Mouse (Mus musculus): ENCODE results near the gene Foxm1. TPM values are rescaled to one million over a fixed set of nuclear protein-coding genes. Genes with fewer than 3 reads are reported as not detected.
A peak's percentile ranks its signal among the peaks of the same experiment; 100 is the strongest.
"Not testable (repeated sequence)": the region's sequence is repeated elsewhere in the genome, so short reads cannot be mapped to it uniquely, and the experiment has no call there.

Foxm1 gene
- polyA plus RNA-seq, 1 experiment from 2014 or later = 5.3 TPM

- Histone ChIP-seq H3K36me3 (no peaks in the 10 kb centered on the region), H3K4me3 (replicated peaks) (no peak overlapping the region), H3K9me3 (replicated peaks) (no peaks in the 10 kb centered on the region), H3K27me3 (replicated peaks) (no peaks in the 10 kb centered on the region), H3K27ac (replicated peaks) (no peak overlapping the region), H3K4me1 (peaks cover 4% of the 10 kb centered on the region; the same call in 1 of the 2 replicates), H3K9ac (replicated peaks) (no peak overlapping the region), H3K4me2 (no peak overlapping the region)
- WGBS = 85% methylated on average over 16 of the region's 16 CpGs
- ATAC-seq (ENCODE audit: low FRiP score) = no peak
Observed at GRCm38 (mm10) chr6:128379636-128380035, 16.9 kb downstream of the Foxm1 start.

- H3K9me3 ChIP-seq (replicated peaks); H3K4me2 ChIP-seq; H3K36me3 ChIP-seq; ATAC-seq (ENCODE audit: low FRiP score); H3K4me3 ChIP-seq (replicated peaks); H3K27me3 ChIP-seq (replicated peaks); H3K9ac ChIP-seq (replicated peaks); H3K4me1 ChIP-seq; H3K27ac ChIP-seq (replicated peaks): not testable (repeated sequence)
- 93% methylated on average over 1 of the region's 1 CpGs for WGBS
Observed at GRCm38 (mm10) chr6:128380594-128381167, 17.9 kb downstream of the Foxm1 start.

DNA sequence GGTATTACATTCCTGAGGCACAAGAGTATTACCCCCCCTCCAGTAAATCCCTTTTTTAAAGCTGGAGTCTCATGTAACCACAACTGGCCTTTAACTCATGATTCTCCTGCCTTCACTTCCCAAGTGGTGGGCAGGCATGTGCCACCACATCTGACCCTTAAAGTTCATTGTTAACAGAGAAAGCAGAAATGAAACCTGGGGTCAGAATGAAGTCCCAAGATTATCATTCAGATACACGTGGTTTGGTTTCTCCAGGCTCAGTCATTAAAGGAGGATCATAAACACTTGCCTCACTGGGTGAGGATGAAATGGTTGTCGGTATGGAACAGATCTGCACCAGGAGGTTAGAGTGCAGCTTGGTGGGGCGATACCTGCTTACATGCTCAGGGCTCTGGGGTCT lies 18.5 kb downstream of the Foxm1 start:
- Histone ChIP-seq H3K27me3 (replicated peaks) (no peaks in the 10 kb centered on the region), H3K27ac (replicated peaks) (no peak overlapping the region), H3K4me1 (no peaks in the 10 kb centered on the region), H3K9ac (replicated peaks) (no peak overlapping the region), H3K4me3 (replicated peaks) (no peak overlapping the region), H3K4me2 (no peak overlapping the region), H3K36me3 (no peaks in the 10 kb centered on the region), H3K9me3 (replicated peaks) (no peaks in the 10 kb centered on the region)
- ATAC-seq (ENCODE audit: low FRiP score) = no peak
- 68% methylated on average over 3 of the region's 3 CpGs for WGBS

- Histone ChIP-seq H3K36me3 (no peaks in the 10 kb centered on the region), H3K27me3 (replicated peaks) (no peaks in the 10 kb centered on the region), H3K9me3 (replicated peaks) (no peaks in the 10 kb centered on the region), H3K27ac (replicated peaks) (no peak overlapping the region), H3K9ac (replicated peaks) (no peak overlapping the region), H3K4me2 (no peak overlapping the region), H3K4me3 (replicated peaks) (no peak overlapping the region), H3K4me1 (no peaks in the 10 kb centered on the region)
- no peak for ATAC-seq (ENCODE audit: low FRiP score)
- 79% methylated on average over 7 of the region's 7 CpGs for WGBS
Observed at GRCm38 (mm10) chr6:128383752-128384151, 21.0 kb downstream of the Foxm1 start.

GRCm38 (mm10) chr6:128385026-128385425 lies 22.3 kb downstream of the Foxm1 start:
- Histone ChIP-seq H3K4me2 (no peak overlapping the region), H3K36me3 (no peaks in the 10 kb centered on the region), H3K9me3 (replicated peaks) (no peaks in the 10 kb centered on the region), H3K27me3 (replicated peaks) (no peaks in the 10 kb centered on the region), H3K9ac (replicated peaks) (no peak overlapping the region), H3K4me1 (no peaks in the 10 kb centered on the region), H3K27ac (replicated peaks) (no peak overlapping the region), H3K4me3 (replicated peaks) (no peak overlapping the region)
- WGBS = 77% methylated on average over 1 of the region's 1 CpGs
- ATAC-seq (ENCODE audit: low FRiP score) = no peak

GRCm38 (mm10) chr6:128389185-128389584 lies 26.4 kb downstream of the Foxm1 start:
- H3K4me2 ChIP-seq = no peak overlapping the region
- no peak overlapping the region for H3K27ac ChIP-seq (replicated peaks)
- H3K36me3 ChIP-seq = no peaks in the 10 kb centered on the region
- H3K9me3 ChIP-seq (replicated peaks) = no peaks in the 10 kb centered on the region
- no peak overlapping the region for H3K9ac ChIP-seq (replicated peaks)
- 88% methylated on average over 1 of the region's 1 CpGs for WGBS
- no peak for ATAC-seq (ENCODE audit: low FRiP score)
- no peaks in the 10 kb centered on the region for H3K4me1 ChIP-seq
- H3K4me3 ChIP-seq (replicated peaks) = no peak overlapping the region
- no peaks in the 10 kb centered on the region for H3K27me3 ChIP-seq (replicated peaks)

DNA sequence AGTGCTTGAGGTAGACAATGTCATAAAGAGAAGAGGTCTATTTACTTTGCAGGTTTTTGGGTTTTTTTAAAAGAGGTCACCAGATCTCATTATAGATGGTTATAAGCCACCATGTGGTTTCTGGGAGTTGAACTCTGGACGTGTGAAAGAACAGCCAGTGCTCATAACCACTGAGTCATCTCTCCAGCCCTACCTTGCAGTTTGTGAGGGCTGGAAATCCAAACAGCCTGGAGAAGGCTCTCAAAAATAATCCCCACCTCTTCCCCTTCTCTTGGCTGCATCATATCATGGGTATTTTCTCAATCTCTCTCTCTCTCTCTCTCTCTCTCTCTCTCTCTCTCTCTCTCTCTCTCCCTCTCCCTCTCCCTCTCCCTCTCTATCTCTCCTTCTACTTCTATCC lies 27.9 kb downstream of the Foxm1 start:
- ATAC-seq (ENCODE audit: low FRiP score) = no peak
- Histone ChIP-seq H3K4me3 (replicated peaks) (no peak overlapping the region), H3K9me3 (replicated peaks) (no peaks in the 10 kb centered on the region), H3K27ac (replicated peaks) (no peak overlapping the region), H3K27me3 (replicated peaks) (no peaks in the 10 kb centered on the region), H3K9ac (replicated peaks) (no peak overlapping the region), H3K4me2 (no peak overlapping the region), H3K4me1 (no peaks in the 10 kb centered on the region), H3K36me3 (no peaks in the 10 kb centered on the region)
- 68% methylated on average over 1 of the region's 1 CpGs for WGBS

DNA sequence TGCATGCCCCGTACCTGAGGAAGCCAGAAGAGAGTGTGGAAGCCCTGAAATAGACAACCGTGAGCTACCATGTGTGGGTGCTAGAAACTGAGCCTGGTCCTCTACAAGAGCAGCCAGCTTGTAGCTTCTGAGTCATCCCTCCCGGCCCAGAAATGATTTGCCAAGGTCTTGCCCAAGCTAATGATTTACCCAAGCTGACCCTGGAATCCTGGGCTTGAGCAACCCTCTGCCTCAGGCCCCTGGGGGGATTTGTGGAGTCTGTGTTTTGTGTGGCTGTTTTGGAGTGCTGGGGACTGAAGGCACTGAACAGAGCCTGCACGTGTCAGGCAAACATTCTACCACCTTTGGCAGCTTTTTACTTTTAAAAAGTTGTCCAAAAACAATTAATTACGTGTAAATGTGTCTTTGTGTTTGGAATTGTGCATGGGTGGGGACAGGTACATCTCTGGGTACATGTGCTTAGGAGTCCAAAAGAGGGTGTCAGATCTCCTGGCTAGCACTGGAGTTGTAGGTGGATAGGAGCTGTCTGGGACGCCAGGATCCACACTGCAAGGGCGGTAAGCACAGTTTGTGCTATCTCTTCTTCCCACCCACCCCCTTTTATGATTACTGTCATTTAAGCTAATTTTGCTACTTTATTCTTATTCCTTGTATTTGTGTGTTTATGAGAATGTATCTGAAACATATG lies 35.0 kb downstream of the Foxm1 start:
- Histone ChIP-seq H3K36me3 (no peaks in the 10 kb centered on the region), H3K9me3 (replicated peaks) (no peaks in the 10 kb centered on the region), H3K4me2 (no peak overlapping the region), H3K4me3 (replicated peaks) (no peak overlapping the region), H3K4me1 (peaks cover 33% of the 10 kb centered on the region), H3K9ac (replicated peaks) (no peak overlapping the region), H3K27ac (replicated peaks) (no peak overlapping the region), H3K27me3 (replicated peaks) (no peaks in the 10 kb centered on the region)
- 84% methylated on average over 7 of the region's 7 CpGs for WGBS
- ATAC-seq (ENCODE audit: low FRiP score) = no peak

- H3K9me3 ChIP-seq (replicated peaks) = no peaks in the 10 kb centered on the region
- H3K27me3 ChIP-seq (replicated peaks) = no peaks in the 10 kb centered on the region
- H3K27ac ChIP-seq (replicated peaks) = peak within 1 kb of the TSS; percentile 81
- H3K4me3 ChIP-seq (replicated peaks) = peak within 1 kb of the TSS; percentile 40
- peak within 1 kb of the TSS; percentile 49 for H3K9ac ChIP-seq (replicated peaks)
- H3K4me1 ChIP-seq = peaks cover 33% of the 10 kb centered on the region
- H3K4me2 ChIP-seq = peak within 1 kb of the TSS; percentile 59
- H3K36me3 ChIP-seq = no peaks in the 10 kb centered on the region
- no peak; the same call in 1 of the 2 replicates for ATAC-seq (ENCODE audit: low FRiP score)
- 76% methylated on average over 3 of the region's 3 CpGs for WGBS
Observed at GRCm38 (mm10) chr6:128398996-128399395, 36.2 kb downstream of the Foxm1 start, which contains the start of gene Nrip2. Gene Nrip2 (plus strand): TSS chr6:128399296.

GRCm38 (mm10) chr6:128399421-128400185 lies 36.8 kb downstream of the Foxm1 start:
- Histone ChIP-seq H3K27ac (replicated peaks) (peak overlapping the region; percentile 81), H3K9ac (replicated peaks) (peak overlapping the region; percentile 49), H3K27me3 (replicated peaks) (no peaks in the 10 kb centered on the region), H3K4me3 (replicated peaks) (peak overlapping the region; percentile 40), H3K9me3 (replicated peaks) (no peaks in the 10 kb centered on the region), H3K4me1 (peaks cover 33% of the 10 kb centered on the region), H3K4me2 (peak overlapping the region; percentile 59), H3K36me3 (no peaks in the 10 kb centered on the region)
- peak; percentile 90 for ATAC-seq (ENCODE audit: low FRiP score)
- WGBS = 27% methylated on average over 15 of the region's 21 CpGs

- peaks cover 37% of the 10 kb centered on the region for H3K36me3 ChIP-seq
- no peaks in the 10 kb centered on the region for H3K9me3 ChIP-seq (replicated peaks)
- 59% methylated on average over 5 of the region's 5 CpGs for WGBS
- H3K4me3 ChIP-seq (replicated peaks) = no peak overlapping the region
- H3K9ac ChIP-seq (replicated peaks) = no peak overlapping the region
- no peaks in the 10 kb centered on the region for H3K27me3 ChIP-seq (replicated peaks)
- ATAC-seq (ENCODE audit: low FRiP score) = no peak
- H3K4me1 ChIP-seq = peaks cover 27% of the 10 kb centered on the region
- H3K4me2 ChIP-seq = no peak overlapping the region
- no peak overlapping the region for H3K27ac ChIP-seq (replicated peaks)
Observed at GRCm38 (mm10) chr6:128404708-128405107, 41.9 kb downstream of the Foxm1 start.
